Mouse (Mus musculus) MEL (cell line): ENCODE measurements around the gene Gramd1b. TPM values are rescaled to one million over a fixed set of nuclear protein-coding genes. Genes with fewer than 3 reads are reported as not detected.
A peak's percentile ranks its signal among the peaks of the same experiment; 100 is the strongest.

ENCODE experiments used
- DNase-seq: peaks from one replicate; pipeline ENCODE4 v3.0.0; 2011; ENCODE audit warnings: low read depth, low spot score
- H3K27ac ChIP-seq: 2 replicates; pipeline ENCODE4 v1.5.1; 2012; ENCODE audit warnings: low read depth, mild to moderate bottlenecking, control low read depth, low read length, moderate library complexity; ENCODE audit not compliant: control insufficient read depth
- H3K27me3 ChIP-seq, 2 experiments: fragments of 150-350 bp in 1 of 2; sonication (generic) in 1 of 2; 2 replicates each; pipeline ENCODE4 v1.6.1; 2012; ENCODE audit warnings: low read length in 2 of 2, mild to moderate bottlenecking in 2 of 2, improper control_type of control experiment in 1 of 2, moderate library complexity in 1 of 2; ENCODE audit not compliant: insufficient read depth in 2 of 2, control insufficient read depth in 1 of 2
- H3K36me3 ChIP-seq, 2 experiments: 2 replicates each; pipeline ENCODE4 v1.6.1; 2012 to 2014; ENCODE audit warnings: low read length in 2 of 2, improper control_type of control experiment in 1 of 2, inconsistent platforms in 1 of 2, mild to moderate bottlenecking in 1 of 2; ENCODE audit not compliant: insufficient read depth in 2 of 2, control insufficient read depth in 1 of 2
- H3K4me1 ChIP-seq, 2 experiments: fragments of 150-350 bp in 1 of 2; sonication (generic) in 1 of 2; 2 replicates each; pipeline ENCODE4 v1.6.1; 2012; ENCODE audit warnings: low read length in 2 of 2, improper control_type of control experiment in 1 of 2, mild to moderate bottlenecking in 1 of 2; ENCODE audit not compliant: insufficient read depth in 2 of 2, control insufficient read depth in 1 of 2
- H3K4me3 ChIP-seq, 2 experiments: fragments of 150-350 bp in 1 of 2; sonication (generic) in 1 of 2; 2 replicates each; pipeline ENCODE4 v1.5.1; 2012; ENCODE audit warnings: low read depth in 2 of 2, low read length in 2 of 2, mild to moderate bottlenecking in 2 of 2, moderate library complexity in 2 of 2, control low read depth in 1 of 2, improper control_type of control experiment in 1 of 2; ENCODE audit not compliant: control insufficient read depth in 1 of 2, insufficient read depth in 1 of 2
- H3K79me2 ChIP-seq: 2 replicates; pipeline ENCODE4 v1.6.1; 2012; ENCODE audit warnings: mild to moderate bottlenecking, low read length, moderate library complexity; ENCODE audit not compliant: control insufficient read depth, poor library complexity, insufficient read depth
- H3K9ac ChIP-seq: 2 replicates; pipeline ENCODE4 v1.6.1; 2012; ENCODE audit warnings: low read depth, mild to moderate bottlenecking, control low read depth, low read length, moderate library complexity; ENCODE audit not compliant: control insufficient read depth, poor library complexity, severe bottlenecking
- H3K9me3 ChIP-seq: fragments of 150-350 bp; sonication (generic); replicated peaks from 2 replicates; pipeline ENCODE4 v1.6.1; 2012; ENCODE audit warnings: mild to moderate bottlenecking, low read length, improper control_type of control experiment, moderate library complexity; ENCODE audit not compliant: insufficient read depth
- CHD2 ChIP-seq: IDR thresholded peaks from 2 replicates; pipeline ENCODE4 v1.6.1; 2011; ENCODE audit warnings: low read length, improper control_type of control experiment
- CTCF ChIP-seq, 3 experiments: IDR thresholded peaks in 2 of 3; conservative IDR thresholded peaks in 1 of 3; 2 replicates each; pipeline ENCODE4 v1.5.1; 2011 to 2012; ENCODE audit warnings: low read length in 3 of 3, low read depth in 2 of 3, mild to moderate bottlenecking in 2 of 3, improper control_type of control experiment in 1 of 3, inconsistent platforms in 1 of 3, mixed read lengths in 1 of 3, moderate library complexity in 1 of 3; ENCODE audit not compliant: control insufficient read depth in 1 of 3, insufficient read depth in 1 of 3, poor library complexity in 1 of 3, severe bottlenecking in 1 of 3
- ELF1 ChIP-seq: IDR thresholded peaks from 2 replicates; pipeline ENCODE4 v1.6.1; 2014; ENCODE audit warnings: low read depth, mild to moderate bottlenecking, inconsistent platforms, low read length, improper control_type of control experiment, moderate library complexity
- JUND ChIP-seq: IDR thresholded peaks from 2 replicates; pipeline ENCODE4 v1.6.1; 2011; ENCODE audit warnings: low read depth, mild to moderate bottlenecking, improper control_type of control experiment, low read length
- MAFK ChIP-seq: IDR thresholded peaks from 2 replicates; pipeline ENCODE4 v1.6.1; 2011; ENCODE audit warnings: low read depth, mild to moderate bottlenecking, low read length, improper control_type of control experiment, borderline replicate concordance
- MYB ChIP-seq: IDR thresholded peaks from 2 replicates; pipeline ENCODE4 v1.6.1; 2011; ENCODE audit warnings: mild to moderate bottlenecking, low read depth, low read length, improper control_type of control experiment
- RAD21 ChIP-seq: IDR thresholded peaks from 2 replicates; pipeline ENCODE4 v1.6.1; 2011; ENCODE audit warnings: mild to moderate bottlenecking, low read depth, low read length, improper control_type of control experiment
- RCOR1 ChIP-seq: IDR thresholded peaks from 2 replicates; pipeline ENCODE4 v1.6.1; 2012; ENCODE audit warnings: low read depth, mild to moderate bottlenecking, inconsistent platforms, low read length, improper control_type of control experiment
- SMC3 ChIP-seq: IDR thresholded peaks from 2 replicates; pipeline ENCODE4 v1.6.1; 2011; ENCODE audit warnings: low read depth, low read length, improper control_type of control experiment
- TBP ChIP-seq: IDR thresholded peaks from 2 replicates; pipeline ENCODE4 v1.8.0; 2011; ENCODE audit warnings: low read depth, low read length, improper control_type of control experiment
- TCF12 ChIP-seq: IDR thresholded peaks from 2 replicates; pipeline ENCODE4 v1.6.1; 2014; ENCODE audit warnings: low read depth, mild to moderate bottlenecking, inconsistent platforms, low read length, improper control_type of control experiment, moderate library complexity
- UBTF ChIP-seq: IDR thresholded peaks from 2 replicates; pipeline ENCODE4 v1.6.1; 2012; ENCODE audit warnings: low read depth, mild to moderate bottlenecking, inconsistent platforms, low read length, improper control_type of control experiment, moderate library complexity, borderline replicate concordance; ENCODE audit not compliant: insufficient read depth
- USF1 ChIP-seq: IDR thresholded peaks from 2 replicates; pipeline ENCODE4 v1.6.1; 2014; ENCODE audit warnings: low read depth, mild to moderate bottlenecking, inconsistent platforms, low read length, improper control_type of control experiment, moderate library complexity
- USF2 ChIP-seq, 2 experiments: IDR thresholded peaks; 2 replicates each; pipeline ENCODE4 v1.6.1; 2011 to 2012; ENCODE audit warnings: improper control_type of control experiment in 2 of 2, low read length in 2 of 2, borderline replicate concordance in 1 of 2, inconsistent platforms in 1 of 2, low read depth in 1 of 2, mild to moderate bottlenecking in 1 of 2; ENCODE audit not compliant: insufficient read depth in 1 of 2
- polyA plus RNA-seq, 2 experiments: library from polyadenylated mRNA; stranded (reverse) in 1 of 2; unstranded in 1 of 2; fragments of >175 nt in 1 of 2; fragments of >200 nt in 1 of 2; gene quantifications; 2 replicates each; pipeline versions ENCODE4 v1.2.1 to v1.2.4; 2012; ENCODE audit warnings: low replicate concordance in 2 of 2, low read depth in 1 of 2; ENCODE audit not compliant: insufficient read length in 2 of 2, insufficient read depth in 1 of 2, missing spikeins in 1 of 2
- total RNA-seq: library from RNA; depleted of rRNA; stranded (reverse); fragments of 300-350 nt; gene quantifications from 2 replicates; pipeline ENCODE4 v1.2.3, GENCODE M21; 2012

The Gramd1b gene
- total and polyA plus RNA-seq, 3 experiments: not detected

DNA sequence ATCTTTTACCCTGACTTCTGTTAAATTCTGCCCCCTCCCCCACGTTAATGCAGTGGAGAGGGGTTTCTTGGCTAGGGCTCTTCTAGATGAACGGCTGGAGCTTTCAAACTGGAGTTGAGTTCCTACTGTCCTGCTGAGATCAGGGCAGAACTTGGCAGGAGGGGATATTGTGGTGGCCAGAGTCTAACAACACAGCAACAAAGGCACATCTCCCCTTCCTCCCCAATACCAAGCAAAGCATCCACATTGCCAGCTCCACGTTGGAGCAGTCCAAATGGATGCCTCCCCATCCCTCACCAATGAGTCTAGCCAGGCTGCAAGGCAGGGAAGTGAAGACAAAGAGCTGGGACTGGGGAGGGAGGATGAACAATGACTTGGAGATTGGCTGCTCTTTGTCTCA is 49.9 kb downstream of the Gramd1b start:
- no peak for TF ChIP-seq ELF1
- TF ChIP-seq USF2 (IDR thresholded peaks at IDR 0.05; ENCODE audit: borderline replicate concordance in 1 of 2, insufficient read depth in 1 of 2, low read depth in 1 of 2, low read length in 2 of 2): no peak
- no peak for TF ChIP-seq JUND
- TF ChIP-seq CHD2: no peak
- TF ChIP-seq RAD21: no peak
- no peak for TF ChIP-seq UBTF
- no peak for TF ChIP-seq RCOR1
- H3K79me2 ChIP-seq: no peaks in the 10 kb centered on the region
- no peaks in the 10 kb centered on the region for H3K36me3 ChIP-seq
- DNase-seq: no peak
- H3K27me3 ChIP-seq: no peaks in the 10 kb centered on the region
- no peak overlapping the region for H3K9ac ChIP-seq
- H3K9me3 ChIP-seq: no peaks in the 10 kb centered on the region
- H3K4me1 ChIP-seq: no peaks in the 10 kb centered on the region
- no peak overlapping the region for H3K4me3 ChIP-seq
- H3K27ac ChIP-seq: no peak overlapping the region

DNA sequence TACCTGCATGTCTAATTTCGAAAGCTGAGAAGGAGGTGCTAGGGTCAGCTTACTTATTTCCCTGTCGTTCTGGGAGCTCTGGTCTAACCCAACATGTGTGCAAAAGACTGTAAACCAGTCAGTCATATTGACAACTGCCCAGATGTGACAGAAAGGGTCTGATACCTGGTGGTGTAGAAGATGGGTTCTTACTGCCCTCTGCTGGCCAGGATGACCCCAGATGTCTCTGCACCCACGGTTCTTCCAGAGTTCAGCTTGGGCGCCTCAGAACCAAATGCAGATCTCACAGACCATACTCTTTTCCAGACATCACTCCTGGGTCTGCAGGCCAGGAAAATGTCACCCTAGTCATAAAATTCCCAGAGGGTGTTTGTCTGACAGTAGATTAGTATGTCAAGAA is 51.9 kb downstream of the Gramd1b start:
- peak; percentile 2 for DNase-seq
- H3K9ac ChIP-seq: no peak overlapping the region
- no peaks in the 10 kb centered on the region for H3K27me3 ChIP-seq
- no peak overlapping the region for H3K4me3 ChIP-seq
- no peaks in the 10 kb centered on the region for H3K36me3 ChIP-seq
- H3K27ac ChIP-seq: no peak overlapping the region
- no peaks in the 10 kb centered on the region for H3K9me3 ChIP-seq
- H3K79me2 ChIP-seq: no peaks in the 10 kb centered on the region
- H3K4me1 ChIP-seq: no peaks in the 10 kb centered on the region
- no peak for TF ChIP-seq MYB
- no peak for TF ChIP-seq MAFK
- TF ChIP-seq RAD21: peak; percentile 9
- 0 out of 2 replicates have a peak, but pooled peaks have one; percentile 6 for TF ChIP-seq SMC3
- peak in 1 of 3 experiments; percentile 15; a peak in 2 of 6 replicates for TF ChIP-seq CTCF (IDR thresholded peaks at IDR 0.05 in 2 of 3, conservative IDR thresholded peaks at IDR 0.05 in 1 of 3; ENCODE audit: control insufficient read depth in 1 of 3, insufficient read depth in 1 of 3, low read depth in 2 of 3, low read length in 3 of 3, poor library complexity in 1 of 3, severe bottlenecking in 1 of 3)

DNA sequence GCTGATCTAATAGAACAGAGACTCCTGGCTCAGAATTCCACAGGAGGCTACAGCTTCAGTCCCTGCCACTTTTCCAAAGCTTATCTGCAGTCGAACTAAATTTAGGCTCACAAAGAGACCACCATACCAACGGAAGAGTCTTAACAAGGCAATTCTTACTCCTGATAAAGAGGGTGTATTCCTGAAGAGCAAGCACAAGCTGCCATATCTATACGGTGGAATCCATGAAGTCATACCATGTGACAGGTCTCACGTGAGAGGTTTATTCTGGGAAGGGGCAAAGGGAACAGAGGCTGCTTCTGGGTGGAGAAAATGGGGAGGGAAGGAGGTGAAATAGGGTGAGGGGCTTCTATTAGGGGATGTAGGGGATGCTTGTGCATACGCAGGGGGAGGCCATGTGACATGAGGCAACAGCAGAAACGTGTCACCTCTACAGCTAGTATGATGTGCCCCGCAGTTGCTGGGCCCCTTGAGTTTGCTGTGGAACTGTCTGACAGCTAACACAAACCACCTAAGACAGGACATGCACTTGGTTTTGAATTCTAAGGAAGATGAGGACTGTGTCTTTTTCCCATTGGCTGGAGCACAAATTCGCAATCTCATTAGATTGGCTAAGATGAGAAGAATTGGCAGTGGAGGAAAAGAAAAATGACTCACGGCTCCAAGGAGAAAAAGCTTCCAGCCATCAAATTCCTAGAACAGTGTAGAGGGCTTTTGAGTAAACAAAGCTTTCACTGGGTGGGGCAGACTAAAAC is 52.9 kb downstream of the Gramd1b start:
- DNase-seq: no peak
- no peak overlapping the region for H3K9ac ChIP-seq
- TF ChIP-seq TCF12 (no peak), TBP (no peak), USF1 (no peak)

More for the DNA sequence above, 52.9 kb downstream of the Gramd1b start:
- Histone ChIP-seq H3K36me3 (no peaks in the 10 kb centered on the region), H3K79me2 (no peaks in the 10 kb centered on the region), H3K4me3 (no peak overlapping the region), H3K4me1 (no peaks in the 10 kb centered on the region), H3K27ac (no peak overlapping the region), H3K27me3 (no peaks in the 10 kb centered on the region), H3K9me3 (no peaks in the 10 kb centered on the region)
